Mouse (Mus musculus): ENCODE data around the gene Pdhb.
"Not testable (repeated sequence)": the region's sequence is repeated elsewhere in the genome, so short reads cannot be mapped to it uniquely, and the experiment has no call there.

Pdhb gene

DNA sequence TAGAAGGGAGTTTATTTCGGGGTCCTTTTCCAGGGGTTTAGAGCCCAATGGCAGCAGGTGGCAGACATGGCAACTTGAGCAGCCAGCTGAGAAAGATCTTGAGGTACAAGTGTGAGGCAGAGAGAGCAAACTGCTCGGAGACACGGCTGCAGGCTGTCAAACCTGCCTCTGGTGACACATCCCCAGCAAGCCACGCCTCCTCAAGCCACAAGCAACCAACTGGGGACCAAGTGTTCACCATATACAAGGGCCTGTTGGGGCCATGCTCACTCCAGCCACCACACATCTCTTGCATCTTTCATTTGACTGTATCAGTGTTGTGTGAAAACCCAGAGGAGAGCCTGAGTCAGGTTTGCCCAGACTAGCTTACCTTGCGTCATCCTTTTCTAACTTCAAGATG is 44.9 kb downstream of the Pdhb start:
- DNase-seq = no peak

DNA sequence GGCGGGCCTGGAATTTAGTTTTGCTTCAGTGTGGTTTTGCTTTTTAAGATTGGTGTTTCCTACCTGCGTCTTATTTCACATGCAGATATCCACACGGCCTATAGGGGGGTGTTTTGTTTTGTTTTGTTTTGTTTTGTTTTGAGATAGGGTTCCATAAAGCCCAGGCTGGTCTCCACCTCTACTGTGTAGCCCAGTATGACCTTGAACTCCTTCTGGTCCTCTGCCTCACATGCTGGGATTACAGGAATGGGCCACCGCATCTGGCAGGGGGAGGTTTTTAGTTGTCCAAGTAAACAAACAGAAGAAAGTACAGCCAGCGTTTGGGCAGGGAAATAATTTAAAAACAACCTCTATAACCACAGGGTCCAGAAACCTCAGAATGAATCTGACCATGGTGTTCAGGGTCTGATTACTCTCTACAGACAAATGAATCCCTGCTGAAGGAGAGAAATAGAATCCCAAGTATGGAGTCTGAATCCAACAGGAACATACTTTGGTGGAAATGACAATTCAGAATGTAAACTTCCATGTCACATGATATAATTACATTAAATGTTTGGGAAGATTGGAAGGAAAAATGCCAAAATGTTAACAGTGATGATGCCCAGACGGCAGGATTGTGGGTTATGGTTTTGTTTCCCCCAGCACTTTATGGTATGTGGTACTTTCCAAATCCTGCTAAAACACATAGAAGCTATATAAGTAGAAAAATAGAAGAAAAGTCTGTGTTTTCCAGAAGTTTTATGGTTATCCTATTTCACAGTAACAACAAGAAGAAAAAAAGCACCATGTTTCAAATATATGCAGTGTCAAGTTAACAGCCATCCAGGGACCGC is 48.6 kb downstream of the Pdhb start:
- no peak for DNase-seq

DNA sequence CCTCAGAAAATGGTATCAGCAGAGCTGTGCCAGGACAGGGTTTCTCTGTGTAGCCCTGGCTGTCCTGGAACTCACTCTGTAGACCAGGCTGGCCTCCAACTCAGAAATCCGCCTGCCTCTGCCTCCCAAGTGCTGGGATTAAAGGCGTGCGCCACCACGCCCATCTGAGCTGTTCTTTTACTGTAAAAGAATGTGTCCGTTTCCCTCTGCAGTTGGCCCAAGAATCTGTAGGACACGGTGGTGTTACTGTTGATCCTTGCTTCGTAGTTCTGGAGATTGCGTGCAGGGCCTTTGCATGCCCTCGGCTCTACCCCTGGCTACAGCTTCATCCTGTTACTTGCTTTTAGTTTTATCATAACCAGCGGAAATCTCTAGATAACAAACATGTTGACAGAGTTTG is 49.2 kb downstream of the Pdhb start:
- DNase-seq = not testable (repeated sequence)

DNA sequence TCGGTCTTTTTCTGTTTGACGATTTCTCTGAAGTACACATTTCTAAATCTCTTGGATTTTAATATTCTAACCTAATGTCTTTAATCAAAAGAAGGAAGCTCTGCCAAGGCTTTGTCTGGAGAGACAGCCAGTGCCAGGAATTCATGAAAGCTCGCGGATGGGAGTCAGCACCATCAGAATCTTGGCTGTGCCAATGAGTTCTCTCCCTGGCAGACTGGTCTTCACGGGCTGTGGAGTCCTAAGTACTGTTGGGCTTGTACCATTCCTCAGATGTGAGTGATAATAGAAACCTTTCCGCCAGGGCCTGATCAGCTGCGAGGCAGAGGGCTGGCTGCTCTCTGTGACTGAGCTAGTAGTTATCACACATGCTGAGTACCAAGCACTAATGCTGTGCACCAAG is 49.7 kb downstream of the Pdhb start:
- no peak for DNase-seq

DNA sequence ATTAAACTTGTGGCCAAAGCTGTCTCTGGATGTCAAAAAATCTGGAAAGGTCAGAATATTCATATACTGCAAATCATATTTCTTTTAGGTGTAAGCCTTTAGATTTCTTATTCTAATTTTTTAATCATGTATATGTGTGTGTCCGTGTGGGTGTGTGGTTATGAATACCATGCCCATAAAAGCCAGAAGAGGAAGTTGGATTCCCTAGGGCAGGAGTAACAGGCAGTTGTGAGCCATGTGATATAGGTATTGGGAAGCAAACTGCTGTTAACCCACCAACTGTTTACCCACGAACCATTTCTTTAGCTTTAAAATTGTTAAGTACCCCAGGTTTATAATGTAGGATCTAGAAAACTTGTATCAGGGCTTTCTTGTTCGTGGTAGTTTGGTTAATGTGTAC is 52.9 kb downstream of the Pdhb start:
- DNase-seq = no peak

DNA sequence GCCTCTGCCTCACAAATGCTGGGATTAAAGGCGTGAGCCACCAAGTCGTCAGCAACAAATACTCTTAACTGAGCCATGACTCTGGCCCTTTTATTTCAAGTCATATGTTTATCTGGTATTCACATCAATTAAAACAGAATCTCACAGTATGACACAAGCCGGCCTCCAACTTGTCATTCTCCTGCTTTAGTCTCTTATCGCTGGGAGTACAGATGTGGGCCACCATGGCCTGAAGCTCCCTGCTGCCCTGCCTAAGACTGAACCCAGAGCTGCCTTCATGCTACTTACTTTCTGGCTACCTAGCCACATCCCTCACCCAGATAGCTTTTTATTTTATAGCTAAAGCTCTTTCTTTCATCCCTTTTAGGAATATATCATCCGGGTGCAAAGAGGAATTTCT is 53.4 kb downstream of the Pdhb start:
- no peak for DNase-seq

DNA sequence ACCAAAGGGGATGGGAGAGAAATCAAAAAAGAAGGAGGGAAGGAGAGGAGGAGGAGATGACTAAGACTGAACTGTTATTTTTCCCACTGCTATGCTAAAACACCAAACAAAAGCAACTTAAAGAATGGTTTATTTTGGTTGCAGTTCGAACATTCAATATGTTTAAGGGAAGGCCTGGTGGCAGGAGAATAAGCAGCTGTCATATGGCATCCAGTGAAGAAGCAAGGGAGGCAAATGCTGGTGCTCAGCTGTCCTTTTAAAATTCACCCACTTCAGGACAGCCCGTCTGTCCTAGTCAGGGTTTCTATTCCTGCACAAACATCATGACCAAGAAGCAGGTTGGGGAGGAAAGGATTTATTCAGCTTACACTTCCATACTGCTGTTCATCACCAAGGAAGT is 55.5 kb downstream of the Pdhb start:
- DNase-seq = no peak

Data from heart, adult 11 months (tissue).